Comparison of ENCODE assay signal across 13 mouse cellular contexts in the genomic region with DNA sequence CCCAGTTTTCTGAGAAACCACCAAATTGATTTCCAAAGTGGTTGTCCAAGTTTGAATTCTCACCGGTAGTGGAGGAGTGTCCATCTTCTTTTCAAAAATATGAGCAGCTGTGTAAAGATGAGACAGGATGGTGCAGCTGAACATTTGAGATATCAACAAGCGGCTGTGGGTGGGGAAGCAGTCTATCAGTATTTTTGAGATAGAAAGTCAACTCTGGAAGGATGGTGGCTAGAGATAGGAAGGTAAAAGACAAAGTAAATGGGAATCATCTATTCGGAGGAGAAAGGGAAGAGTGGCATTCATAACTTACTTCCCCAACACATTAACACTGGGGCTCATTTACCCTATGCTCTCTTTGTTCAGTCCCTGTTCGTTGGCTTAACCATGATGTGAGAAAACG.
"Had no signal": no experiment of that assay in that cellular context is flagged by ENCODE, and none has a peak within 500 bp of the region (broad histone marks: within the 10 kb centered on the region; RNA-seq: fewer than 3 reads in every experiment).

No protein-coding gene starts in this region.

- H3K4me2 ChIP-seq: neural tube, embryonic 15.5 days; stomach, embryonic 15.5 days had no signal

- DNase-seq: right cerebral cortex, postnatal 14 days; right cerebral cortex, postnatal 25 days; right cerebral cortex, postnatal 4 days; spleen, adult 18-20 months; thymus, adult 18-20 months; thymus, adult 2 months; thymus, postnatal 14 days; thymus, postnatal 25 days; thymus, postnatal 36 days; thymus, postnatal 4 days had no signal

- H3K9me3 ChIP-seq: neural tube, embryonic 15.5 days; stomach, embryonic 15.5 days had no signal

- H3K27ac ChIP-seq: neural tube, embryonic 15.5 days; stomach, embryonic 15.5 days; stomach, postnatal 0 days had no signal

- H3K27me3 ChIP-seq: neural tube, embryonic 15.5 days; stomach, embryonic 15.5 days had no signal

- H3K4me1 ChIP-seq: neural tube, embryonic 15.5 days; stomach, embryonic 15.5 days had no signal

- H3K4me3 ChIP-seq: neural tube, embryonic 15.5 days; stomach, embryonic 15.5 days had no signal

- H3K9ac ChIP-seq: neural tube, embryonic 15.5 days; stomach, embryonic 15.5 days had no signal

- H3K36me3 ChIP-seq: neural tube, embryonic 15.5 days; stomach, embryonic 15.5 days had no signal
